Mouse (Mus musculus) intestine, embryonic 15.5 days (tissue): ENCODE measurements around the gene Ofcc1. TPM values are rescaled to one million over a fixed set of nuclear protein-coding genes. Genes with fewer than 3 reads are reported as not detected.
A peak's percentile ranks its signal among the peaks of the same experiment; 100 is the strongest.

Source experiments
- ATAC-seq: fragments of 200-750 bp; cut with Nextera tagmentation; 2 replicates; pipeline ENCODE4 v1.8.0; 2017; ENCODE audit warnings: moderate TSS enrichment, moderate library complexity
- H3K27ac ChIP-seq: fragments of 300-500 bp; sonication (generic); 2 replicates; pipeline ENCODE4 v1.5.1; 2015; ENCODE audit warnings: mild to moderate bottlenecking, inconsistent platforms
- H3K27me3 ChIP-seq: fragments of 300-500 bp; sonication (generic); replicated peaks from 2 replicates; pipeline ENCODE4 v1.6.1; 2015; ENCODE audit warnings: inconsistent platforms
- H3K36me3 ChIP-seq: fragments of 300-500 bp; sonication (generic); 2 replicates; pipeline ENCODE4 v1.6.1; 2015; ENCODE audit warnings: inconsistent platforms
- H3K4me1 ChIP-seq: fragments of 300-500 bp; sonication (generic); replicated peaks from 2 replicates; pipeline ENCODE4 v1.6.1; 2015; ENCODE audit warnings: inconsistent platforms
- H3K4me2 ChIP-seq: fragments of 300-500 bp; sonication (generic); replicated peaks from 2 replicates; pipeline ENCODE4 v1.6.1; 2015; ENCODE audit warnings: mild to moderate bottlenecking, inconsistent platforms
- H3K4me3 ChIP-seq: fragments of 300-500 bp; sonication (generic); replicated peaks from 2 replicates; pipeline ENCODE4 v1.5.1; 2015; ENCODE audit warnings: inconsistent platforms
- H3K9ac ChIP-seq: fragments of 300-500 bp; sonication (generic); 2 replicates; pipeline ENCODE4 v1.6.1; 2015; ENCODE audit warnings: inconsistent platforms
- H3K9me3 ChIP-seq: fragments of 300-500 bp; sonication (generic); 2 replicates; pipeline ENCODE4 v1.6.1; 2016; ENCODE audit warnings: inconsistent platforms
- WGBS: fragments of 180-500 bp; shearing (Covaris S2); methylation state at CpG from one replicate; pipeline ENCODE4 v1.1.7; 2015; 5-methylcytosine and 5-hydroxymethylcytosine counted together
- polyA plus RNA-seq: library from polyadenylated mRNA; unstranded; fragments of >200 nt; fragmentation: Nextera tagmentation; extraction: Ambion mirVana; gene quantifications from 2 replicates; pipeline ENCODE4 v1.2.1, GENCODE M21; 2015

The Ofcc1 gene
- polyA plus RNA-seq, 1 experiment from 2014 or later: not detected

DNA sequence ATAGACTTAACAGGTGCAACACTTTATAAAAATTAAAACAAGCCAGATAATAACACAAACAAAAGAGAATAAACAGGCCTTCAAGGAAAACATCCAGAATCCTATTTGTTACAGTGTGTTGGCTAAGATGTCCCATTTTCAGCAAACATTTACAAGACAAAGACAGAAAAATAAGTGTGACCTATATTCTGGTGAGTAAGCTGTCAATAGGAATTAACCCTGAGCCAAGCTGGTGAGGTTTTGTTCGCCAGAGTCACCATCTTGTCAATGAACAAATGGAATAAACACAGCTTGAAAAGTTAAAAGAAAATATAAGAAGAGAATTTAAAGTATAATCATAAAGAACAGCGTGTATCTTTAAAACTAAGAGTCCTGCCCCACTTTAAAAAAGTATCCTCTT lies 68.4 kb downstream of the Ofcc1 start:
- Histone ChIP-seq H3K4me3 (no peak overlapping the region), H3K4me2 (no peak overlapping the region), H3K27me3 (no peaks in the 10 kb centered on the region), H3K27ac (no peak overlapping the region), H3K4me1 (no peaks in the 10 kb centered on the region), H3K9me3 (no peaks in the 10 kb centered on the region), H3K36me3 (no peaks in the 10 kb centered on the region), H3K9ac (no peak overlapping the region)
- no peak for ATAC-seq
- WGBS: 79% methylated on average over 2 of the region's 2 CpGs

DNA sequence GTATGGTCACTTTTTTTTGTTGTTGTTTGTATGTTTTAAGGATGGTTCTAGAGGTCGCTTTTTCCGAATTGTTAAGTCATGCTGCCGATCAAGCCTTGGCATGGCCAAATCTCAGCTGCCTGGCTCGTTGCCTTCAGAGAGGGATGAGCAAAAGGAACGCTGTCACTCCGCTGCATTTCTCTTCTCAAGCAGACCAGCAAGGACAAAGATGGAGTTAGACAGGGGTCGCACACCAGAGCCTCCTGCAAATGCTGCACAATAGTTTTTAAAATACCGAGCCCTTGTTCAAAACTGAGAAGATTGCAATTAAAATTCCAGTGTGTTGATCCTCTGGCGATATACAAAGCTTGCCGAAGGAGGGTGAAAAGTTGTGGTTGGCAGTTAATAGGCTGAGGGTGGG lies 70.4 kb downstream of the Ofcc1 start:
- H3K4me3 ChIP-seq: no peak overlapping the region
- H3K27ac ChIP-seq: no peak overlapping the region
- no peaks in the 10 kb centered on the region for H3K4me1 ChIP-seq
- 86% methylated on average over 10 of the region's 10 CpGs for WGBS
- H3K9me3 ChIP-seq: no peaks in the 10 kb centered on the region
- no peak for ATAC-seq
- H3K9ac ChIP-seq: no peak overlapping the region
- H3K4me2 ChIP-seq: no peak overlapping the region
- H3K27me3 ChIP-seq: no peaks in the 10 kb centered on the region
- H3K36me3 ChIP-seq: no peaks in the 10 kb centered on the region

DNA sequence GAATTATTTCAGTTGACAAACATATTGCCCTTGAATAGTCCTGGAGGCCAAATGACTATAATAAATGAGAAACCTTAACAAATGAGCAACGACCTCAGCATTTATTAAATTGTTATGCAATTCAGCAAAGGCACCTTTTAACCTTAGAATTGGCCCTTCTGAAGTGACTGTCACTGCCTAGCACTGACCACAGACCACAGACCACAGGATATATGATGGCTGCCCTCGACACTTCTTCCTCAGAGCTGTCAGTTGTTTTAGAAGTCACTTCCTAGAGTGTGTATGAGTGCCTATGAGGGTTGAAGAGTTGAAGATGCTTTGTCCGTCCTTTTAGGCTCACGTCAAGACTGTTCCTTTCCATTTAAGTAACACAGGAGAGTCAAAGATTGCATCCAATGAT lies 72.6 kb downstream of the Ofcc1 start:
- Histone ChIP-seq H3K27ac (no peak overlapping the region), H3K4me2 (no peak overlapping the region), H3K9ac (no peak overlapping the region), H3K27me3 (no peaks in the 10 kb centered on the region), H3K4me1 (no peaks in the 10 kb centered on the region), H3K4me3 (no peak overlapping the region), H3K9me3 (no peaks in the 10 kb centered on the region), H3K36me3 (no peaks in the 10 kb centered on the region)
- no peak for ATAC-seq
- 79% methylated on average over 4 of the region's 4 CpGs for WGBS

DNA sequence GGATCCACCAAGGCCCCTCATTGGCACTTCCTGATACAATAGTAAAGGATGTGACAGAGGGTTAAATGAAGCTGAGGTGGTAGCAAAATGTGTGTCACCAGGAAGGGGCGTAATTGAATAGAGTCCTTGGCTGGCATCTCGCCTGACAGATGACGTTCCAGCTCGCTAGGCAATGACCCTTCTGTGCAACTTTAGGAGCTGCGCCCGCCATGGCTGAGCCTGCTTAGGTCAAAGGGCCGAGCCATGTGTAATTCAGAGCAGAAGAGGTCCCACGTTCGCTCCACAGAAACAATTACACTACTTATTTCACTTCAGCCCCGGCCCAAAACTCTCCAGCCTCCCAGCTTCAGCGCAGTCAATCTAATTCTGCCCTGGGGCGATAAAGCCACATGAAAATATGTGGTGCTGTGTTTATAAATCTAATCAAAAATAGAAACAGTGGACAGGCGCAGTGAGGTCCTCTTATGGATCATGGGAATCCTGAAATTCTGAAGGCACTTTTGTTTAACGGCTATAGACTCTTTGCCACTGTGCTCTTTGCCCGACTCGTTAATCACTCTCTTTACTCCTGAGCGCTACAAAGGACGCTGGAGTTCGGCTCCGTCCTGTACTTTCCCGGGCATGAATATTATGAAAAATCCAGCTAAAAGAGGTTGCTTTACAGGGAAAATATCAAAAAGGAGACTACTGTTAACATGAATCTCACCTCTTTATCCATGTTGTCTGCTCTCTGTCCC lies 73.8 kb downstream of the Ofcc1 start:
- WGBS: 67% methylated on average over 21 of the region's 21 CpGs
- no peak for ATAC-seq
- no peak overlapping the region for H3K27ac ChIP-seq
- no peaks in the 10 kb centered on the region for H3K27me3 ChIP-seq
- H3K9ac ChIP-seq: no peak overlapping the region
- H3K36me3 ChIP-seq: no peaks in the 10 kb centered on the region
- no peaks in the 10 kb centered on the region for H3K4me1 ChIP-seq
- H3K9me3 ChIP-seq: no peaks in the 10 kb centered on the region
- no peak overlapping the region for H3K4me3 ChIP-seq
- no peak overlapping the region for H3K4me2 ChIP-seq

DNA sequence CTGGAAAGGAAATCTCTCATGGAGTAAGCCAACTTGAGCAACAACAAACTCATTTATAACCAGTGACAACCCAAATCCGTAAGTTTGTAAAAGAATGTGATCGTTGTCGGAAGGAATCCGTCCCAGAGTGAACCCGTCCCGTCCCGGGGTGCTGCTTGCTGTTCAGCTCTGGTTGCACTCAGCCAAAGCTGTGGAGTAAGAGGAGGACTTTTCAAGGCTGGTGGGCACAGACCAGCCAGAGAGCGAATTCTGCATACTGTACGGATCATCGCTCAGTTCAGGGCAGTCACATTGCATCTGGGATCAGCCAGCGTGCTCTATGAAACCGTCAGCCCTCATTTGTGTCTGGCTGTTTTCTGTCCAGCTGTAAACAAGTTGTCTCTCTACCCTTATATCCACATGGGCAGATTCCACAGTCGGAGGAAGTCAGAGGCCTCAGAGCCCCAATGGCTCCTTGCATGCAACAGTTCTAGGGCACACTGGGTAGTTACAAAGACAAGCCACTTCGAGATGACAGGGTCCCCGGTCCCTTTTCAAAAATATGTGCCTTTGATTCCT lies 75.9 kb downstream of the Ofcc1 start:
- ATAC-seq: no peak

DNA sequence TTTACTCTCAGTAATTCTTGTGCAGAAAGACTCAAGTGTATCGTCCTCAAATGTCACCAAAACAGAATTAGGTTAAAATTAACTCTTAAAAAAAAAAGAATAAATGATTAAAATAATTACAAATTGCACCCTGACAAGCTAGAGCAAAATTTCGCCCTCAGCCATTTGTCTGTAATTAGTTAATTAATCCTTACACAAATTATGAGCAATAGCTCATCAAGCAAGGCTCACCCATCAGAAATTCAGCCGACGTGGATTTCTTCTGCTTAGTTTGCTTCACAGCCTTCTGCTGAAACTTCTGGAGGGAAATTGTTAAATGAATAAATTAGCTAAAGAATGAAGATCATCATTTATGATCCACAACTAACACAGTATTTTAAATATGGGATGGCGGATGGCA lies 80.6 kb downstream of the Ofcc1 start:
- no peaks in the 10 kb centered on the region for H3K4me1 ChIP-seq
- H3K9me3 ChIP-seq: no peaks in the 10 kb centered on the region
- ATAC-seq: no peak
- 87% methylated on average over 5 of the region's 5 CpGs for WGBS
- H3K4me3 ChIP-seq: no peak overlapping the region
- no peak overlapping the region for H3K9ac ChIP-seq
- H3K27me3 ChIP-seq: no peaks in the 10 kb centered on the region
- H3K4me2 ChIP-seq: no peak overlapping the region
- H3K27ac ChIP-seq: no peak overlapping the region
- H3K36me3 ChIP-seq: no peaks in the 10 kb centered on the region

More for the DNA sequence above, 75.9 kb downstream of the Ofcc1 start:
- H3K27me3 ChIP-seq: no peaks in the 10 kb centered on the region
- H3K4me2 ChIP-seq: peak overlapping the region; percentile 35
- H3K4me1 ChIP-seq: no peaks in the 10 kb centered on the region
- 41% methylated on average over 15 of the region's 15 CpGs for WGBS
- H3K4me3 ChIP-seq: no peak overlapping the region
- no peaks in the 10 kb centered on the region for H3K9me3 ChIP-seq
- H3K36me3 ChIP-seq: no peaks in the 10 kb centered on the region
- H3K27ac ChIP-seq: no peak overlapping the region
- no peak overlapping the region for H3K9ac ChIP-seq

DNA sequence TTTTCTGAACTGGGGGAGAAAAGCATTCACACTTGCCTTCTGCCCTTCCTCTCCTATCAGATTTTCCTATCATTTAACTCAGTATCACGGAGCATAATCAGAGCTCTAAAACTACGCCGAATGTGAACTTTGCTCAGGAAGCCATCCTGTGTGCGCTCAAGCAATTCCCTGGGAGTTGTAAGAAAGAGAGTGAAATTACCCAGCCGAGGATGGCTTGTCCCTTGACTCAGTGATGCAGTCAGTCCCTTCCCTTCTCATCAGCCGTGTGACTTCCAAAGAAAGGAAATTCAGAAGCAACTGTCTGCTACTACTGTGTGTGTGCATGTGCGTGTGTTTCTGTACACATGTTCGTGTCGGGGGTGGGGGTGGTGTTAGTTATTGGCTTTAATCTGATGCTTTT lies 93.7 kb downstream of the Ofcc1 start:
- H3K36me3 ChIP-seq: no peaks in the 10 kb centered on the region
- no peaks in the 10 kb centered on the region for H3K27me3 ChIP-seq
- H3K4me2 ChIP-seq: no peak overlapping the region
- no peak overlapping the region for H3K4me3 ChIP-seq
- H3K27ac ChIP-seq: no peak overlapping the region
- no peaks in the 10 kb centered on the region for H3K4me1 ChIP-seq
- no peaks in the 10 kb centered on the region for H3K9me3 ChIP-seq
- 83% methylated on average over 9 of the region's 9 CpGs for WGBS
- H3K9ac ChIP-seq: no peak overlapping the region
- no peak for ATAC-seq

DNA sequence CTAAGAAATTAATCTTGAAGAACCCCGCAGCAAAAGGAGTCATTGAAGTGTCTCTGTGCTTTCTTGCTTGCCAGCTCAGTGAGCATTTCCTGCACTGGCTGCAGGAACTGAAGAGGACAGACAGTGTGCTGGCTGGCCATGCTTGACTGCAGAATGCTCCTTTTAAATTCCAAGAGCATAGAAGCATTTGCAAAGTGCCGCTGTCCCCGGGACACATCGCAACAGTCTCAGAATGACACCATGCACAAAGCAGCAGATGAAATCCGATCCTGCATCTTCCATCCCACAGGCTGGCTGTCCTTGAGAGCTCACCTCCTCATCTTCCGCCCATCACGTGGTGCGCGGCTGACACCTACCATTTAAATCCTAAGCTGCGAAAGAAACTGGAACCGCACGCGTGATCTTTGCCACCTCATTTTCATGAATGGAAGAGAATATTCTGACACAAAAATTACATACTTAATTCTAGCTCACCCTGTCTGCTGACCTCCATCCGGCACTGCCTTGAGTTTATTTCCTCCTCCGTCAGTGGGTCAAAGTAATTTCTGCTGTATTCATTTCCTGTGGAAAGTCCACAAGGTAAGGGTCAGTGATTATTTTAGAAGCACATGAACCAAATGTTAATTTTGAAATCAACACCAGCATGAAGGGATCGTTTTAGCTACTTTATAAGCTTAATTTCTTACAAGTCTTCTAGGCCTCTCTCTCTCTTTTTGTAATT lies 98.0 kb downstream of the Ofcc1 start:
- H3K36me3 ChIP-seq: no peaks in the 10 kb centered on the region
- ATAC-seq: no peak
- no peaks in the 10 kb centered on the region for H3K27me3 ChIP-seq
- no peak overlapping the region for H3K4me2 ChIP-seq
- no peak overlapping the region for H3K4me3 ChIP-seq
- H3K9me3 ChIP-seq: no peaks in the 10 kb centered on the region
- H3K9ac ChIP-seq: no peak overlapping the region
- H3K27ac ChIP-seq: no peak overlapping the region
- H3K4me1 ChIP-seq: no peaks in the 10 kb centered on the region
- WGBS: 73% methylated on average over 16 of the region's 16 CpGs

DNA sequence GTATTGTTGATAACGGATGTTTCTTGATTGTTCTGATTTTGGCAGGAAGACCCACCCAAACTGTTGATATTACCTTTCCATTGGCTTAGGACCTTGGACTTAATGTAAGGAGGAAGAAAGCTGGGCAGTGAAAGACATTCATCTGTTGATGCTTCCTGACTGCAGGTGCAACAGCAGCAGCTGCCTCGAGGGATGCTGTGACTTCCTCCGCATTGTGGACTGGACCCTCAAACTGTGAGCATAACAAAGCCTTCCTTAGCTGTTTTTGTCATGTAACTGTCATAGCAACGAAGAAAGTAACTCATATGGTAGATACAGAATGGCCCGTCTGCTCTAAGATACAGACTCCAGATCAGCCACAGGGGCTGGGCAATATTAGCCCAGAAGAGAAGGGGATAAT lies 102.5 kb downstream of the Ofcc1 start:
- Histone ChIP-seq H3K4me1 (no peaks in the 10 kb centered on the region), H3K27ac (no peak overlapping the region), H3K9me3 (no peaks in the 10 kb centered on the region), H3K27me3 (no peaks in the 10 kb centered on the region), H3K4me2 (no peak overlapping the region), H3K4me3 (no peak overlapping the region), H3K36me3 (no peaks in the 10 kb centered on the region), H3K9ac (no peak overlapping the region)
- ATAC-seq: no peak
- WGBS: 81% methylated on average over 5 of the region's 5 CpGs

DNA sequence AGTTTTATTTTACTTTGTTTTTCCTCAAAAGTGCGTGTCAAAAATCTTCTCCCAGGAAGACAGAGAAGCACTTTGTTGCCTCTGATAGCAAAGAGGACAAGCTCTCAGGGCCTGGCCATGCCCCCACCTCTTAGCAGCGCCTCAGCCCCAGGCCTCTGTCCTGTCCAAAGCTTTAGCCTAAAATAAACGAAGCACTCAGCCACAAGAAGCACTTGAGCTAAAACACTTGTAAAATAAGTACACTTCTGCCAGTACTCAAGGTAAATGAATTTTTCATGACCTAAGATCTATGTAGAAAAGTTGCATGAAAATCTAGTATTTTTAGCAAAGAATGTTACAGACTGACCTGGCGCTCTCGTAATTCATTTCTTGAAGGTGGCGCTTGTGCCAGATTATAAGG lies 117.4 kb downstream of the Ofcc1 start:
- no peak overlapping the region for H3K27ac ChIP-seq
- WGBS: 54% methylated on average over 6 of the region's 6 CpGs
- no peak overlapping the region for H3K9ac ChIP-seq
- H3K4me1 ChIP-seq: no peaks in the 10 kb centered on the region
- H3K36me3 ChIP-seq: no peaks in the 10 kb centered on the region
- ATAC-seq: no peak
- H3K9me3 ChIP-seq: no peaks in the 10 kb centered on the region
- H3K4me2 ChIP-seq: no peak overlapping the region
- H3K4me3 ChIP-seq: no peak overlapping the region
- no peaks in the 10 kb centered on the region for H3K27me3 ChIP-seq

DNA sequence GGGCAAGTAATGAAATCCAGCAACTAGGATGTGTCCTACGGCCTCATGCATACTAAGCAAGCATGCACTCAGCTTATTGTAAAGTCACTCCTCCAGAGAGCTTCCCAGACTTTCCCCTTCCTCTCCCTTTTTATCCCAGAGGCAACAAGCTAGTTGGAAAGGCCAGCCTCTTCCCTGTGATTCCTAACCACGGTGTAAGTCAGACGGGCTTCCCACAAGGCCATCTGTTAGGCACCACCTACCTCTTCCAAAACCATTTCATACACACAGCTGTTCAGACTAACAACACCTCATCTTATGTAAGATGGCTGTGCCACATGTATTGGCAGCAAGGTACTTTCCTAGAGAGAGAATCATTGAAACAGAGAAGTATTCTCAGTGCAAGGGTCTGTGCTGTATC lies 124.9 kb downstream of the Ofcc1 start:
- no peak overlapping the region for H3K4me2 ChIP-seq
- no peak for ATAC-seq
- no peaks in the 10 kb centered on the region for H3K36me3 ChIP-seq
- no peaks in the 10 kb centered on the region for H3K27me3 ChIP-seq
- H3K27ac ChIP-seq: no peak overlapping the region
- no peaks in the 10 kb centered on the region for H3K4me1 ChIP-seq
- H3K9ac ChIP-seq: no peak overlapping the region
- H3K4me3 ChIP-seq: no peak overlapping the region
- no peaks in the 10 kb centered on the region for H3K9me3 ChIP-seq
- 64% methylated on average over 3 of the region's 3 CpGs for WGBS

DNA sequence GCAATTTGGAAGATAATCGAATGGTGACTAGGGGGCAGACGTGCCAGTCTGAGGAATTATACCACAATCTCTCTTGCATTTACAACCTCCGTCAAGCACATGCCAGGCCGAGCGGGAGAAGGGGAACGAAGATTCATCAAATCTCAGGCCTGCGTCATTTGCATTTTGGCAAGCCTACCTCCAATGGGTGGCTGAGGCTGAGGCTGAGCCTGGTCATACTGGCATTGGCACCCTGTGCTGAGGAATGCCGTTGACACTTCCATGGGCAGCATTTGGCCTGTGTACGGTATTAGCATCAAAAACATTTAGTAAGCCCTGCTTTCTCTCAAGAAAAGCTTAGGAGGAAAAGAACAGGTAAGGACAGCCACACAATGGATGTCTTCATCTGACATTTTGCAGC lies 152.9 kb downstream of the Ofcc1 start:
- Histone ChIP-seq H3K9me3 (no peaks in the 10 kb centered on the region), H3K27ac (no peak overlapping the region), H3K4me2 (no peak overlapping the region), H3K9ac (no peak overlapping the region), H3K36me3 (no peaks in the 10 kb centered on the region), H3K4me3 (no peak overlapping the region), H3K27me3 (no peaks in the 10 kb centered on the region), H3K4me1 (no peaks in the 10 kb centered on the region)
- ATAC-seq: no peak
- WGBS: 73% methylated on average over 9 of the region's 9 CpGs

DNA sequence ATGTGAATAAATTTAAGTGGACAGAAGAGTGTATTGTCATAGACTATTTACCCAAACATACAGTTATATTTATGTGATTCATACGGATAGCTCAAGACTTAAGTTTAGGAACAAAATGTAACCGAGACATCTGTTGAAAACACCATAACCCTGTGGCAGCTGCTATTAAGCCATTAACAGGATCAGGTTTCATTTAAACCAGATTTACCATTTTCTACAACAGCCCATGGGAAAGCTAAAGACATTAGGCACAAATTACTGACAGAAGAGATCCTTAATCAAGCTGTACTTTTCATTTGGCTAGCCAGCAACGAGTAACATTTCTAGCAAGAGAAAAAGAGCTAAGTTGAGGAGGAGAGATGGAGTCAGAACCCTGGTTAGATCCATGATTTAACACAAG lies 179.5 kb downstream of the Ofcc1 start:
- no peak overlapping the region for H3K27ac ChIP-seq
- H3K9me3 ChIP-seq: no peaks in the 10 kb centered on the region
- no peaks in the 10 kb centered on the region for H3K4me1 ChIP-seq
- no peaks in the 10 kb centered on the region for H3K27me3 ChIP-seq
- H3K36me3 ChIP-seq: no peaks in the 10 kb centered on the region
- no peak overlapping the region for H3K4me2 ChIP-seq
- no peak overlapping the region for H3K4me3 ChIP-seq
- no peak overlapping the region for H3K9ac ChIP-seq
- no peak for ATAC-seq
- WGBS: 67% methylated on average over 3 of the region's 3 CpGs
